Mouse (Mus musculus) liver, adult 2 months (tissue): ENCODE measurements around the gene Brinp1. TPM values are rescaled to one million over a fixed set of nuclear protein-coding genes. Genes with fewer than 3 reads are reported as not detected.

Source experiments
- DNase-seq: peaks from one replicate; pipeline ENCODE4 v3.0.0-alpha.2; 2011; ENCODE audit warnings: low read depth, low spot score; ENCODE audit errors: extremely low read depth
- H3K27ac ChIP-seq: fragments of 200-500 bp; replicated peaks from 2 replicates; pipeline ENCODE4 v1.5.1; 2012; ENCODE audit warnings: low read depth, mild to moderate bottlenecking, control low read depth, inconsistent platforms, low read length; ENCODE audit not compliant: insufficient read depth
- H3K27me3 ChIP-seq: fragments of 200-500 bp; 2 replicates; pipeline ENCODE4 v1.6.1; 2012; ENCODE audit warnings: mild to moderate bottlenecking, moderate library complexity, low read length, inconsistent platforms; ENCODE audit not compliant: control insufficient read depth, insufficient read depth
- H3K36me3 ChIP-seq: fragments of 200-500 bp; 2 replicates; pipeline ENCODE4 v1.6.1; 2012; ENCODE audit warnings: low read length, inconsistent platforms; ENCODE audit not compliant: control insufficient read depth, insufficient read depth
- H3K4me1 ChIP-seq: fragments of 200-500 bp; 2 replicates; pipeline ENCODE4 v1.6.1; 2011; ENCODE audit warnings: low read length; ENCODE audit not compliant: control insufficient read depth, insufficient read depth
- H3K4me3 ChIP-seq: fragments of 200-500 bp; 2 replicates; pipeline ENCODE4 v1.5.1; 2011; ENCODE audit warnings: low read depth, mild to moderate bottlenecking, control low read depth, low read length, moderate library complexity; ENCODE audit not compliant: insufficient read depth
- H3K79me2 ChIP-seq: fragments of 200-500 bp; 2 replicates; pipeline ENCODE4 v1.6.1; 2012; ENCODE audit warnings: inconsistent platforms, mild to moderate bottlenecking, low read length, moderate library complexity; ENCODE audit not compliant: control insufficient read depth, insufficient read depth
- H3K9ac ChIP-seq: fragments of 200-500 bp; 2 replicates; pipeline ENCODE4 v1.6.1; 2012; ENCODE audit warnings: low read depth, mild to moderate bottlenecking, control low read depth, inconsistent platforms, low read length
- CTCF ChIP-seq: fragments of 200-500 bp; IDR thresholded peaks from 2 replicates; pipeline ENCODE4 v1.5.1; 2011; ENCODE audit warnings: low read depth, low read length, control low read depth
- POLR2A ChIP-seq: fragments of 200-500 bp; IDR thresholded peaks from 2 replicates; pipeline ENCODE4 v1.6.1; 2011; ENCODE audit warnings: low read length, control low read depth; ENCODE audit not compliant: insufficient read depth; ENCODE audit errors: extremely low read depth
- WGBS: fragments of 180-500 bp; shearing (Covaris S2); methylation state at CpG from one replicate; pipeline ENCODE4 v1.1.7; 2018; 5-methylcytosine and 5-hydroxymethylcytosine counted together
- polyA plus RNA-seq: library from polyadenylated mRNA; depleted of rRNA; stranded (reverse); fragments of >200 nt; gene quantifications from 2 replicates; pipeline ENCODE4 v1.2.3, GENCODE M21; 2012
- total RNA-seq: library from RNA; depleted of rRNA; stranded (reverse); fragments of >200 nt; gene quantifications from 2 replicates; pipeline ENCODE4 v1.2.3, GENCODE M21; 2014

Gene Brinp1
- total and polyA plus RNA-seq, 2 experiments, result not detected

DNA sequence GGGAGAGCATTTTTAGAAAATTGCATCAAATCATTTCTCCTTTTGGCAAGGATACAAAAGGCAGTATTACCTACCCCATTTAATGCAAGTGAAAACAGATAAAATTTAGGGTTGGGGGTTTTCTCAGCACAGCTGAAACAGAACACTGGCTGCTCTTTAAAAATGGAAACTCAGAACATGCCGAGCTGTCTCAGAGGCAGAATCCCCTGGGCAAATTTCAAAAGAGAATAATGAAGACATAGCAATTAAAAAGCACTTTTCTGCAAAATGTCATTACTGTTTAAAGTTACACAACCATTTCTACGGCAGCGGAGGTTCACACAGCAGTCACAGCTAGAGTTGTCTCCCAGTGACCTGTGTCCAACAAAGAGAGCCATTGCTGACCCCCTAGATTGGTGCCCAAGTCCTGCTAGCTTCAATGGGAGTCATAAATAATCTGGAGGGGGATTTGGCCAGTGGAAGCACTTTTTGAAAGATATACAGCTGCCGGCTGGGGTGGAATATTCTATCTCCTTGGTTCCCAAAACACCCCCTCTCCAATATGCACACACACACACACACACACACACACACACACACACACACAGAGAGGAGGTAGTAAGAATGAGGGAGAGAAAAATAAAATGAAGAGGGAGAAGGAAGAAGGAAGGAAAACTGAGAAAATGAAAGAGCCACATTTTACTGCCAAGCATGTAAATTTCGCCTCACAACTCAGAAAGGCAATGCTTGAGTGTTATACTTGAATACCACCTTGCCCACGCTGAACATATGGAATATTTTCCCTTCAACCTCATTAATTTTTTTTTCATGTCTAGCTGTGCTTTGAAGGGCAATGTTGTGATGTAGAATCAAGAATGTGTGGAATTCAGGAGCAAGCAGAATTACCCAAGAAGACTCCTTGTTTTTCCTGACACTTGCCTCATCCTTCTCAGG, 152.0 kb downstream of the Brinp1 start:
- Histone ChIP-seq H3K79me2 (no peaks in the 10 kb centered on the region), H3K27ac (no peak overlapping the region), H3K36me3 (no peaks in the 10 kb centered on the region), H3K9ac (no peak overlapping the region), H3K27me3 (no peaks in the 10 kb centered on the region), H3K4me3 (no peak overlapping the region), H3K4me1 (no peaks in the 10 kb centered on the region)
- TF ChIP-seq POLR2A (no peak), CTCF (no peak)
- DNase-seq, result no peak
- 81% methylated on average over 6 of the region's 6 CpGs for WGBS

DNA sequence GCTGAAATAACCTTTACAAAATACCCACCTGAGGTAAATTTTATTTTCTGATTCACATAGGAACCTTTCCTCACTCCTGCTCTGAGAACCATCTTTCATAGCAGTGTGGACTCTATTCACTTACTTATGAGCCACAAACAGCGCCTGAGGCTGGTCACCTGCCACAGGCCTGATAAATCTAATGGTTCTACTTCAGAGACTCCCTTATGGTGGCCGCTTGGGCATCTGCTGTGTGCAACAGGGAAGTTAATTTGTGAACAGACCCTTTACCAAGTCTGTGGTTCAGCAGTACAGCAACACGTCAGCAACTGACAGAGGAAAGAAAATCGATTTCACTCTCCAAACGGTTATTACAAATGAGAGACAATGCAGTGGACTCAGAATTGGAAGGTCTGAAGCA, 164.2 kb downstream of the Brinp1 start:
- WGBS, result 77% methylated on average over 5 of the region's 5 CpGs
- no peak overlapping the region for H3K9ac ChIP-seq
- H3K36me3 ChIP-seq, result no peaks in the 10 kb centered on the region
- no peaks in the 10 kb centered on the region for H3K79me2 ChIP-seq
- H3K27me3 ChIP-seq, result no peaks in the 10 kb centered on the region
- DNase-seq, result no peak
- no peaks in the 10 kb centered on the region for H3K4me1 ChIP-seq
- H3K4me3 ChIP-seq, result no peak overlapping the region
- no peak overlapping the region for H3K27ac ChIP-seq
- TF ChIP-seq CTCF (no peak), POLR2A (no peak)

DNA sequence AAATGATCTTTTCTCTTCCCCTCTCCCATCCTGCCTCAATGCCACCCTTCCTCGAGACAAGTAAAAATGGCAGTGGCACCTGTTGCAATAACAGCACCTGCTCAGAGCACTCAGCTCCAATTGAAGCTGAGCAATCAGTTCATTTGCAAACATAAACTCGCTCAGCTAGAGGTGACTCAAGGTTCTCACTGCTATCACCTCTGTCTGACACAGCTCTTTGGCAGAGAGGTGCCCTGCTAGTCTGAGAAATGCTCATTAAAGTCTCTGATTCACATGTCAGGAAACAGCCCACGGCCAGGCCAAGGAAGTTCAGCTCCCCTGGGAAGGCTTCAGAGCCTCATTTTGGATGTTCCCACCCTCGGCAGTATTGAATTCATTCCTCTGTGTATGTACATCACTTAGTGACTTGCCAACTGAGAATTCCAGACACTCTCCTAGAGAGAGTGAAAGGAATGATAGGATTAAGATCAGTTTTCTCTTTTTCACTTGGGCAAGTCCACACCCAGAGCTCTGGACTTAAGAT, 165.7 kb downstream of the Brinp1 start:
- TF ChIP-seq CTCF, result no peak
- TF ChIP-seq POLR2A, result no peak
- DNase-seq, result no peak
- no peaks in the 10 kb centered on the region for H3K4me1 ChIP-seq
- no peak overlapping the region for H3K27ac ChIP-seq
- no peaks in the 10 kb centered on the region for H3K27me3 ChIP-seq
- no peaks in the 10 kb centered on the region for H3K79me2 ChIP-seq
- H3K36me3 ChIP-seq, result no peaks in the 10 kb centered on the region
- 41% methylated on average over 4 of the region's 4 CpGs for WGBS
- no peak overlapping the region for H3K9ac ChIP-seq
- no peak overlapping the region for H3K4me3 ChIP-seq

DNA sequence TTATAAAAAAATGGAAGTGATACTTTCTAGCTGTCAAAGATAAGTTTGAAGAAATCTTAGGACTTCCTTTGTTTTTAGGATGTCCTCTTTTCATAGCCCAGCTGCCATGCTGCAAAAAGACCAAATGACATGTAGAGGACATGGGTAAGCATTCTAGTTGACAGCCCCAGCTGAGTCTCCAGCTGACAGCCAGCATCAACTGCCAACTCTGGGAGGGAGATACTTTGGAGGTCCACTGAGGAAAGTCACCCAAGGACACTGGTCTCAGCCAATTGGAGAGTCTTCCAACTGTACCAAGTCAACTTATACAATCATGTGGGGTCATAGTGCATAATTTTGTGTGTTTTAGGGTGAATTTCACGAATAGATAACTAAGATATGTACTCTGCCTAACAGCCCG, 166.6 kb downstream of the Brinp1 start:
- H3K27me3 ChIP-seq, result no peaks in the 10 kb centered on the region
- WGBS, result 49% methylated on average over 2 of the region's 2 CpGs
- no peak overlapping the region for H3K4me3 ChIP-seq
- H3K79me2 ChIP-seq, result no peaks in the 10 kb centered on the region
- TF ChIP-seq POLR2A, result no peak
- no peak for TF ChIP-seq CTCF
- no peak overlapping the region for H3K27ac ChIP-seq
- no peaks in the 10 kb centered on the region for H3K36me3 ChIP-seq
- DNase-seq, result no peak
- H3K4me1 ChIP-seq, result no peaks in the 10 kb centered on the region
- no peak overlapping the region for H3K9ac ChIP-seq

DNA sequence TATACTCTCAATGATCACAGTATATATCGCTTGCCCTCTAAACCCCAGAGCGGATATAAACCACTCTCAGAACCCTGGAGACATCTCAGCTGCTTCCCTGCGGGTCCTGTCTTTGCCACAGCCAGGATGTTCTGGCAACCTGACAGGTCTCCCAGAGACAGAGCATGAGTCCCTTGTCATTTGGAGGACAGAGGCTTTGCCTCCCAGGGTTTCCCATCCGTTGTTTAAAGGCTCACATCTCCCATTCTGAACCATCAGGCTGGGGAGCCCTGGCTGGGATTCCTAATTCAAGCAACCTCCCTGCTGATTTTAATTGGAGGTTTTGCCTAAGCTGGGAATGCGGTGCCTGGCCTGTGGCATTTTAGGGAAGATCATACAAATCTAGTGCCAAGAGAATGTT, 185.9 kb downstream of the Brinp1 start:
- Histone ChIP-seq H3K27me3 (no peaks in the 10 kb centered on the region), H3K9ac (no peak overlapping the region), H3K36me3 (no peaks in the 10 kb centered on the region), H3K4me1 (no peaks in the 10 kb centered on the region), H3K4me3 (no peak overlapping the region), H3K27ac (no peak overlapping the region), H3K79me2 (no peaks in the 10 kb centered on the region)
- DNase-seq, result no peak
- WGBS, result 56% methylated on average over 5 of the region's 5 CpGs
- no peak for TF ChIP-seq CTCF
- TF ChIP-seq POLR2A, result no peak

DNA sequence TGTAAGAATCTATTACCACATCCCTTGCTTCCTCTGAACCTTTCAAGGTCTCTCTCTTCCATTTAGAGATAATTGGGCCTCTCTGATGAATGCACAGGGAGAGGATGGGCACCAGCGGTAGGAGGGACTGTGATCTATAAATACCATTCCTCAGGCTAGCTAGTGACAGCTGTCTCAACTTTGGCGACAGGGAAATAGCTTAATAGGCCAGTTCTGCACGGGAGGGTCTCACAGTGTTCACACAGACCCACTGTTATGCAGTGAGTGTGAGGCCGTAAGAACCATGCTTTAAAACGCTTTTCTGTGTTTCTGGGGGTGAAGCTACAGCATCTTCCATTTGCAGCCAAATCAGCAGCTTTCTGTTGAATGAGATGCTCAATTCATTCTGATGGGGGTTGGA, 186.8 kb downstream of the Brinp1 start:
- no peak overlapping the region for H3K9ac ChIP-seq
- H3K4me3 ChIP-seq, result no peak overlapping the region
- no peaks in the 10 kb centered on the region for H3K4me1 ChIP-seq
- 69% methylated on average over 5 of the region's 5 CpGs for WGBS
- no peak for TF ChIP-seq POLR2A
- TF ChIP-seq CTCF, result no peak
- H3K79me2 ChIP-seq, result no peaks in the 10 kb centered on the region
- H3K27ac ChIP-seq, result no peak overlapping the region
- H3K27me3 ChIP-seq, result no peaks in the 10 kb centered on the region
- no peak for DNase-seq
- no peaks in the 10 kb centered on the region for H3K36me3 ChIP-seq
